Mouse (Mus musculus) liver, adult (tissue): ENCODE data around the gene Dapp1.

ENCODE experiments used
- GATA4 ChIP-seq: IDR thresholded peaks from 2 replicates; pipeline ENCODE4 v1.6.1; 2014; ENCODE audit warnings: mild to moderate bottlenecking, low read length; ENCODE audit not compliant: insufficient replicate concordance

The Dapp1 gene

DNA sequence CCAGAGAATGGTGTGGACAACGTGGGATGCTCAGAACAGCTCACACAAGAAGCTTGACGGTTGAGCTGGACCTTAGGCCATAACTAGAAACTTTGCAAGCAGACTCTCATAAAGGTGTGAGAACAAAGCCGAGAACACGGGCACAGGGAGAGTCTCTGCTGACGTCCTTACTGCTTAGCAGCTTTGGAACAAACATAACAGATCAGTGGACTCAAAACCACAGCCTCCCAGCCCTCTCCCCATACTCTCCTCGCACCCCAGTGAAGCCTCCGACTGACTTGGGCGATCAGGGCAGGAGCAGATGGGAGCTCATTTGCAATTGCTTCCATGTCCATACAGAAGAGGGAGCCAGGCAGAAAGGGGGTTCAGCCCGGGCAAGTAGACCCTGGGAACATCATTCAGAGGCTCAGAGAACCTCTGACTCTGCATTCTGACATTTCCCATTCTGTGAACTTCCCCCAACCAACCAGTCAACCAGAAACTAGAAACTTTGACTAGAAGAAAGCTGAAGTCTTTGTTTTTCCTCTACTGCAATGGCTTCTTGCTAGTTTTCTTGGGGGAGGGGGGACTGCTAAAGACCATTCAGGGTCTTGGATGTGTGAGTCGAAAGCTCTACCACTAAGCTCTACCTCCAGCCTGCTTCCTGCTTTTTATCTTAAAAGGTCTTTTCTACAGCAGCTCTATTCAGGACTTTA lies 31.0 kb downstream of the Dapp1 start:
- no peak for TF ChIP-seq GATA4

DNA sequence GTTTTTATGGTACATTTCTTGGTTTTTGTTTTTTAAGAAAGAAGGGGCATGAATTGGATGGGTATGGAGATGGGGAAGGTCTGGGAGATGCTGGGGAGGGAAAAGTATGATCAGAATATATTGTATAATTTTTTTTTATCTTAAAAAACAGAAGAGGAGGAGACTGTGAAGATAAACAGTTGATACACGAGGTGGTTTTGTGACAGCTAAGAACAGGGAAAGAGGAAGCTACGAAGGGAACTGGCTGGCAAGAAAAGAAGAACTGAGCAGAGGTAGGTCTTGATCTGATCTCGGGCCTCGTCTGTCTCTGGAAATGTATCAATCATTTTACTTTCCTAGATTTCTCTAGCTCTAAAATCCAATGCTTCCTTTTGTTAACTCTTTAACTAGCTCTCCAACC lies 33.8 kb downstream of the Dapp1 start:
- no peak for TF ChIP-seq GATA4

- no peak for TF ChIP-seq GATA4
Measured at GRCm38 (mm10) chr3:137946827-137947226, 34.5 kb downstream of the Dapp1 start.

- TF ChIP-seq GATA4, result no peak
Measured at GRCm38 (mm10) chr3:137943737-137944154, 37.6 kb downstream of the Dapp1 start.

GRCm38 (mm10) chr3:137942098-137942622 lies 39.2 kb downstream of the Dapp1 start:
- peak; percentile 71; the same call in 1 of the 2 replicates for TF ChIP-seq GATA4

DNA sequence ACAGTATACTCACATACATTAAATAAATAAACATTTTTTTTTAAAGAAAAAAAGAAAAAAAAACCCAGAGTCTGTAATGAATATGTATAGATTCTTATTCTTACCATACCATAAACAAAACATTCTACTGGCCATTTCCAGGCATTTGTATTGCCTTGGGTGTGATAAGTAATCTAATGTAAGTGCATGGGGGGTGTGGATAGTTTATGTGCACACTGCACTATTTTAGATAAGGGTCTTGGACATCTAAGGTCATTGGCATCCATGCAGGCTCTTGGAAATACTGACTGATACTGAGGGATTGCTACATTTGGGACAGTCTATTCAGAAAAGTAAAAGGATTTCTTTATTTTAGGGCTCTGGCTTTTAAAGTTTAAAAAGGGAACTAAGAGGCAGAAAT lies 39.8 kb downstream of the Dapp1 start:
- TF ChIP-seq GATA4, result no peak

GRCm38 (mm10) chr3:137940757-137941156 lies 40.6 kb downstream of the Dapp1 start:
- TF ChIP-seq GATA4, result no peak

DNA sequence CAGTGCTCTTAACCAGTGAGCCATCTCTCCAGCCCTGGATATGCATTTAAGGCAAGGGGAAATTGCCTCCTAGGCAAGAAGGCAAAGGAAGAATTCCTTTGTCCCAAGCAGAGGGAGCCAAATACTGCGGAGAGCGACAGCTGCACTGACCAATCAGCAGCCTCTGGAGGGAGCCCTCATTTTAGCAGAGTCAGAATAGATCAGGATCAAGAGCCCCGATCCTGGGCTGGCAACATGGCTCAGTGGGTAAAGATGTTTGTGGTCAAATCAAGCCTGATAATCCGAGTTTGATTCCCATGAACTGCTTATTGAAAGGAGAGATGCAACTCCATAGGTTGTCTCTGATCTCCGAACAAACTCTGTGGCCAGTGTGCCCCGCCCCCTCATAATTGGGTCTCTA lies 42.7 kb downstream of the Dapp1 start:
- TF ChIP-seq GATA4, result no peak

DNA sequence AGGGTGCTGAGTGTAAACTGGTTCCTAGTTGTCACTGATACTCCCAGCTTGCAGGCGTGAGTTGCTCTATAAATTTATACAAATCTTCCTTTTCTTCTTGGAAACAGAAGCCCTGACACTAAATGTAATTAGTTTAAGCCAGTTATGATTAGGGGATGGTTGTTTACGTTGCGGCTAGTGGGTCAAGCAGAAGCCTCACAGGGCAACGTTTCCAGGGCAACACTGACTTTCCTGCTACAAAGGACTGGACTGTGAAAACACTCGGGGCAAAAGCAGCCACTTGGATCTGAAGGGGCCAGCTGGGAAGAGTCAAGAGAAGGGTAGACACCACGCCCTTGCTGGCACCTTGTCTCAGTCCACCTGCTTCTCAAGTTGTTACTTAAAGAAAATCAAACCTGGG lies 44.8 kb downstream of the Dapp1 start:
- TF ChIP-seq GATA4, result no peak

DNA sequence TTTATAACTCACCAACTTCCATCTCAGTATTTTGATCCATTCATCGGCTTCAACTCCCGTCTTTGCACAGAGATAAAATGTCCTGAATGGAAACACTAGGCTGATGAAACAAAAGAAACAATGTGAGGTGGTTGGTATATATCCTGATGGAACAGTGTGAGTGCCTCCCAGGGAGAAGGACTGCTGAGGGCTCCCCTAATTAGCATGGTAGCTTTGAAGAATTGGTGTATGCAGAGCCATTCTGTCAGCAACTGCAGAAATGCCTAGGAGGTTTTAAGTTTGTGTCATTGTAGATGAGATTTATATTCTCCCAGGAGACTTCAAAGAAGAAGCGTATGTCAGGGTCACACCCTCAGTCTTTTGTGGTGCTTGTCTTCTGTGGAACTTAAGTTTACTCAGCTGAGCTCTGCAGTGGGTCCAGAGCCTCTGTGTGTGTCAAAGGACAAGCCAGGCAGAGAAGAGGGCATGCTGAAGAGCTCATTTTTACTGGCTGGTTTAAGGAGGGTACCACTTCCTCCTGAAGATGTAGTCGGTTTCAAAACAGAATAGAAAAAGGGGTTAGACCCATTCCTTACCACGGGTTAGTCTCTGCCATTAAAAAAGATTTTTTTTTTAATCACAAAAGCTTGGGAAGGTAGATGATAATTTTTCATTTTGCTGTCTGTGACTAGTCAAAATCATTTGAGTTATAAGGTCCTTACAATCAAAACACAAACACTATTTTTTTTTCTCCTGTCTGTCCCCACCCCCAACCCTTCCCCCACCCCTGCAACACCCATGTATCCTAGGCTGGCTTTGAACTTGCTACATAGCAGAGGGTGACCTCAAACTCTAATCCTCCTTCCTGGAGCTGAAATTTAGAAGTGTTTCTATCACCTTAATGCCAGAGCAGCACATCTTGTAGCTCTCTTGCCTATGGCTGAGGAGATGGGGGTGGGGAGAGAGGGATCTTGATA lies 45.5 kb downstream of the Dapp1 start:
- TF ChIP-seq GATA4, result no peak

GRCm38 (mm10) chr3:137933986-137934385 lies 47.4 kb downstream of the Dapp1 start:
- no peak for TF ChIP-seq GATA4

DNA sequence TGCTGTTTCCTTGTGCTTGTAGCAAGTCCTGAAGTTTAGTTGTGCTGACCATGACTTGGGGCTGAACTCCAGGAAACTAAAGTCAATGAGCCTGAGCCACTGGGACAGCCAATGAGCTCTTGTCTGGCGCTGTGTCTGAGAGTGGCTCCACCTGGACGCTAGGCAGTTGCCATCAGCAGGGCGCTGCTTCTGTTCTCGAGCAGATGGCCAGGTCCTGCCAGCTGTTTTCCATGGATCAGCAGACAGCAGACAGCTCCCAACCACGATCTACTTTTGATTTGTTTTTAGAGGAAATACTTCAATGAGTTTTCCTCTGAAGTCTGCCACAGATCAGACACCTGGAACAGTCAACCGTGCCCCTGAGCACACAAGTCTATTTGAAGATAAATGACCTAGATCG lies 48.6 kb downstream of the Dapp1 start:
- no peak for TF ChIP-seq GATA4

DNA sequence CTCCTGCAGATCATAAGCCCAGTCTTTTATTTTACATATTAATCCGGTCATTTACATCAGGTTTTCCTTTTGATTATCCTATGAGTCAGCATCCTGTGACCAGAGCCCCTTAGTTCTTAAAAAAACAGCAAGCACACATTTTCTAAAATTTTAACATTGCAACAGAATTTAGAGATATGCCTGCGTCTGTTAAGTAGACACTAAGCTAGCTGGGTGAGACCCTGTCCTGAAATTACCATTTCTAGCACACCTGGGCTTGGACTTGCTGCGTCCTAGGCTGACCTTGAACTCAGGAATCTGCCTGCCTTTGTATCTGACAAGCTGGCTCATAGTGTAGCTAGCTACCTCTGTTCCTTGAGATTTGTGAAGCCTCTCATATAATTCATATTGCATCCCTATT lies 51.4 kb downstream of the Dapp1 start:
- TF ChIP-seq GATA4, result no peak

DNA sequence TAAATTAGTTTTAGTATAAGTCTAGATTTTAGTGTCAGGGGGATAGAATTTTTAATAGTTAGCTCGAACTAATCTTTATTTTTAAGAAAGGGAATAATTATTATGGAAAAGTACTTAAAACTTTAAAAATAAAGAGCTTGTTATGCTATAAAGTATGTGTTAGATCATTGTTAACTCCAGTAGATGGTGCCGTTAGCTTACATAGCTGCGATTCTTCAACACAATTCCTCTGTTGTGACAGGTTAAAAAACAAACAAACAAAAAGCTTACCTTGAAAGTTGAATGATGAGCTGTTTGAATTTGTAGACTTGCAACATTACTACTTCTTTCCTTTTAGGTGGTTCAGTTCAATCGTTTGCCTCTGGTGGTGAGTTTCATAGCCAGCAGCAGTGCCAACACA lies 54.3 kb downstream of the Dapp1 start:
- TF ChIP-seq GATA4, result no peak

DNA sequence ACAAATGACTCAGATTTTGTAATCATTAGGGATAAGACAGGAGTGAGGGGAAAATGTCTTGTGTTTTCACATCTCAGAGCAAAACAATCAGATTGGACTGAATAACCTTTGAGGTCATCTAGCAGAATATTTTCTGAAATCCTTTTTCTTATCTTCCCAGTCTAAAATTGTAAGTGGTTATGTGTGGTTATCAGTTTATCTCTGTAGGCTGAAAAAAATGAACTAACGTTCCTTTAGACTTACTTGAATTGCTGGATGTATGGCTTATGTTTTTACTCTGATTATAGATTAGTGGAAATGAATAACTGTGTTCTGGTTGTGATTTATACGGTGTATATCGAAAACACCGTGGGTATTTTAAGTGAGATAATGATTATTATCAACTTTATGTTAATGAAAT lies 60.8 kb downstream of the Dapp1 start:
- no peak for TF ChIP-seq GATA4

DNA sequence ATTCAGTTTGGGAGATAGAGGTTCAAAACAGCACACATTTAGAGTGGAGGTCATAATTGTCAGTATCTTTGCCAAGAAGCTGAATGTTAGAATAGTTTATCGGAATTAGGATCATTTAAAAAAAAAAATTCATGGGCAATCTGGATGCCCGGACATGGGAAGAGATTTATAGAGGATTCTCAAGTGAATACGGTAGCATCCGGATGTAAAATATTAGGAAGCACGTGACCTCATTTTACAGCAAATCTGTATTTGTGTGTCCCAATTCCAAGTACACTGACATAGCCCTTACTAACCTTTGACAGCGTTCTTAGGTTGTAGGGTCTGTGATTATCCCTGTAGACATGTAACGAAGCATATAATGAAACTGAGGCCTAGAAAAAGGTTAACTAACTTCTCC lies 61.9 kb downstream of the Dapp1 start:
- no peak for TF ChIP-seq GATA4
